ENCODE assay signal across 17 mouse cellular contexts in the genomic region with DNA sequence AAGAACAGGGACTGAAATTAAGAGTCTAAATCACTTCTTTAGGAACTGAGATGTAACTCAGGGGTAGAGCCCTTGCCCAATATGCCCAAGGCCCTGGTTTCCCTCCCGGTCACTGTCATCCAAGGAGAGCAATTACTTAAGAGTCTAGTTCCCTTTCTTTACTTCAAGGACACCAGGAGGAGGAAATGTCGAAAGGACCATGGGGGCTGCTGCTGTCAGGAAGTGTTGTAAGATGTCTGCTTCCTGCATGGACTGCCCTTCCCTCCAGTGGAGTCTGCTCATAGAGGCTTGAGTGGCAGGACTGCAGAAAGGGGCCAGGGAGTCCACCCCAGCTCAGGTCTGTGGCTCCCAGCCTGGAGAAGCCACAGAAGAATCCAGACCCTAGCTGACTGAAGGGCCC. TPM values are rescaled to one million over a fixed set of nuclear protein-coding genes. Genes with fewer than 3 reads are reported as not detected.
DNase-seq lines count a peak whose midpoint lies in the region; ATAC-seq and TF ChIP-seq lines count a peak whose summit lies in the region.
"Had no signal": no experiment of that assay in that cellular context is flagged by ENCODE, and none has a peak within 500 bp of the region (broad histone marks: within the 10 kb centered on the region; RNA-seq: fewer than 3 reads in every experiment).

No protein-coding gene starts in this region.

- H3K36me3 ChIP-seq in lung, postnatal 0 days (ENCODE audit: insufficient read depth, low read length) = peaks cover 10% of the 10 kb centered on the region; the same call in 1 of the 2 replicates

- no peak for DNase-seq in layer of hippocampus, adult 2 months (ENCODE audit: low spot score in 2 of 2)
- DNase-seq in layer of hippocampus, postnatal 25 days (ENCODE audit: extremely low spot score in 1 of 2, low spot score in 1 of 2) = no peak
- peak; percentile 49 for DNase-seq in brain, adult 2 months (ENCODE audit: low read depth, low spot score)
- peak; percentile 61 for DNase-seq in lung, postnatal 0 days (ENCODE audit: low spot score)
- no peak for DNase-seq in MN1 (ENCODE audit: low spot score)
- DNase-seq in adrenal gland, postnatal 4 days (ENCODE audit: low spot score in 2 of 2) = no peak
- DNase-seq: B cell, adult 2 months; cerebellum, adult 2 months; thymus, postnatal 25 days had no signal

- H3K4me1 ChIP-seq in lung, postnatal 0 days (ENCODE audit: insufficient read depth, low read depth, low read length) = no peaks in the 10 kb centered on the region

- no peaks in the 10 kb centered on the region for H3K9me3 ChIP-seq in lung, postnatal 0 days (ENCODE audit: low read length)
- H3K9me3 ChIP-seq: forebrain, embryonic 13.5 days; heart, embryonic 15.5 days had no signal

- H3K27ac ChIP-seq in layer of hippocampus, adult 2 months = peak overlapping the region; percentile 61; the same call in 1 of the 2 replicates
- H3K27ac ChIP-seq in lung, postnatal 0 days (ENCODE audit: low read length) = no peak overlapping the region
- H3K27ac ChIP-seq: forebrain, embryonic 13.5 days; heart, embryonic 15.5 days; hindbrain, embryonic 14.5 days; kidney, postnatal 0 days had no signal

- no peaks in the 10 kb centered on the region for H3K27me3 ChIP-seq in lung, postnatal 0 days (replicated peaks; ENCODE audit: insufficient read depth, low read length)
- H3K27me3 ChIP-seq: forebrain, embryonic 13.5 days; heart, embryonic 15.5 days had no signal

- no peak overlapping the region for H3K4me3 ChIP-seq in layer of hippocampus, adult 2 months
- H3K4me3 ChIP-seq in lung, postnatal 0 days (ENCODE audit: low read depth, low read length) = no peak overlapping the region
- H3K4me3 ChIP-seq: forebrain, embryonic 13.5 days; heart, embryonic 15.5 days; myocyte had no signal

- no peak for TF ChIP-seq CTCF in layer of hippocampus, adult 2 months (conservative IDR thresholded peaks at IDR 0.05)
- TF ChIP-seq CTCF in lung, postnatal 0 days (IDR thresholded peaks at IDR 0.05) = no peak

- 0 out of 2 replicates have a peak, but pooled peaks have one; percentile 40 for TF ChIP-seq EP300 in lung, postnatal 0 days (IDR thresholded peaks at IDR 0.05)

- no peak overlapping the region for H3K4me2 ChIP-seq in lung, postnatal 0 days (replicated peaks; ENCODE audit: low read depth, low read length)
- H3K4me2 ChIP-seq: forebrain, embryonic 13.5 days; heart, embryonic 15.5 days; hindbrain, embryonic 14.5 days had no signal

- no peak overlapping the region for H3K9ac ChIP-seq in lung, postnatal 0 days (replicated peaks; ENCODE audit: low read depth)
- H3K9ac ChIP-seq: forebrain, embryonic 13.5 days; heart, embryonic 15.5 days; hindbrain, embryonic 14.5 days had no signal

- ATAC-seq in lung, postnatal 0 days = no peak
- ATAC-seq in monocyte, adult 5-6 weeks (replicated peaks; ENCODE audit: insufficient number of reproducible peaks, low FRiP score, low TSS enrichment, poor library complexity, severe bottlenecking) = peak; percentile 72
- ATAC-seq: forebrain, embryonic 13.5 days; intestine, embryonic 16.5 days had no signal

- WGBS in lung, postnatal 0 days = 46% methylated on average over 2 of the region's 2 CpGs

RNA-seq across cellular contexts. Expression of a gene that starts 14.3 kb away (rescaled TPM):
- total RNA-seq in layer of hippocampus, adult 2 months (2021) = 10 to 100 TPM; 38.2 to 38.6 TPM
- total RNA-seq in layer of hippocampus, postnatal 25 days (2021) = 10 to 100 TPM; 44.8 to 45.3 TPM
- polyA plus RNA-seq in lung, postnatal 0 days (2015; fragmentation: Nextera tagmentation; extraction: Ambion mirVana) = 0.52 and 0.58 TPM in 2 replicates
- 4.9 to 12.3 TPM (median 10.3 TPM) in 3 replicates for total RNA-seq in monocyte, adult 5-6 weeks (2017)
- total RNA-seq in adrenal gland, postnatal 4 days (2021) = 1 to 10 TPM in 1 of 2 experiments, under 1 TPM in 1; 0.96 to 1.2 TPM
- total RNA-seq: megakaryocyte-erythroid progenitor cell, adult 5-6 weeks had no signal
- polyA plus RNA-seq: heart, embryonic 15.5 days had no signal

RNA-seq across cellular contexts. Expression of a gene that starts 16.3 kb away (rescaled TPM):
- 1 to 10 TPM; 6.7 to 8.1 TPM for total RNA-seq in layer of hippocampus, adult 2 months (2021)
- 1 to 10 TPM; 4.1 to 7.2 TPM for total RNA-seq in layer of hippocampus, postnatal 25 days (2021)
- polyA plus RNA-seq in lung, postnatal 0 days (2015; fragmentation: Nextera tagmentation; extraction: Ambion mirVana) = 9.5 and 10.5 TPM in 2 replicates
- total RNA-seq in monocyte, adult 5-6 weeks (2017) = 155 to 206 TPM (median 192 TPM) in 3 replicates
- total RNA-seq in adrenal gland, postnatal 4 days (2021) = 10 to 100 TPM in 1 of 2 experiments, 1 to 10 TPM in 1; 9.9 to 14.4 TPM

RNA-seq across cellular contexts. Expression of a gene that starts 51.8 kb away (rescaled TPM):
- total RNA-seq in layer of hippocampus, adult 2 months (2021) = 10 to 100 TPM; 32.3 to 40.2 TPM
- 10 to 100 TPM; 26.2 to 35.9 TPM for total RNA-seq in layer of hippocampus, postnatal 25 days (2021)
- 10.1 and 10.5 TPM in 2 replicates for polyA plus RNA-seq in lung, postnatal 0 days (2015; fragmentation: Nextera tagmentation; extraction: Ambion mirVana)
- 31.1 to 77.0 TPM (median 45.3 TPM) in 3 replicates for total RNA-seq in monocyte, adult 5-6 weeks (2017)
- 10 to 100 TPM; 34.8 to 35.1 TPM for total RNA-seq in adrenal gland, postnatal 4 days (2021)

Comparison
In these comparisons a context has a peak if more than half of its experiments do, and no peak if none do; other contexts are left out.
1. DNase-seq: peak in brain, adult 2 months (single experiment) and lung, postnatal 0 days (single experiment); none in layer of hippocampus, adult 2 months (0 of 2), layer of hippocampus, postnatal 25 days (0 of 2), MN1 (single experiment) and adrenal gland, postnatal 4 days (0 of 2).
2. RNA of a gene that starts 16.3 kb away (total RNA-seq): 155 to 206 TPM in monocyte, adult 5-6 weeks; 9.9 to 14.4 TPM in adrenal gland, postnatal 4 days, 6.7 to 8.1 TPM in layer of hippocampus, adult 2 months and 4.1 to 7.2 TPM in layer of hippocampus, postnatal 25 days; every median in the first group is over 10 times any median in the second.